Mouse (Mus musculus) kidney, adult 2 months (tissue): ENCODE measurements around the gene Atf1. TPM values are rescaled to one million over a fixed set of nuclear protein-coding genes. Genes with fewer than 3 reads are reported as not detected.
"Not testable (repeated sequence)": the region's sequence is repeated elsewhere in the genome, so short reads cannot be mapped to it uniquely, and the experiment has no call there.

ENCODE experiments used
- DNase-seq: peaks from one replicate; pipeline ENCODE4 v3.0.0; 2021
- H3K27ac ChIP-seq: fragments of 200-500 bp; 2 replicates; pipeline ENCODE4 v1.5.1; 2012; ENCODE audit warnings: low read depth, low read length, control low read depth, inconsistent platforms; ENCODE audit not compliant: insufficient read depth
- H3K27me3 ChIP-seq: fragments of 200-500 bp; replicated peaks from 2 replicates; pipeline ENCODE4 v1.6.1; 2012; ENCODE audit warnings: mild to moderate bottlenecking, moderate library complexity, low read length, inconsistent platforms; ENCODE audit not compliant: control insufficient read depth, insufficient read depth
- H3K36me3 ChIP-seq: fragments of 200-500 bp; 2 replicates; pipeline ENCODE4 v1.6.1; 2012; ENCODE audit warnings: mild to moderate bottlenecking, moderate library complexity, low read length, inconsistent platforms; ENCODE audit not compliant: control insufficient read depth, insufficient read depth
- H3K4me1 ChIP-seq: fragments of 200-500 bp; 2 replicates; pipeline ENCODE4 v1.6.1; 2011; ENCODE audit warnings: low read length; ENCODE audit not compliant: control insufficient read depth, insufficient read depth
- H3K4me3 ChIP-seq: fragments of 200-500 bp; 2 replicates; pipeline ENCODE4 v1.5.1; 2011; ENCODE audit warnings: mild to moderate bottlenecking, low read depth, low read length, control low read depth; ENCODE audit not compliant: insufficient read depth
- CTCF ChIP-seq: fragments of 200-500 bp; conservative IDR thresholded peaks from 2 replicates; pipeline ENCODE4 v1.5.1; 2011; ENCODE audit warnings: low read depth, mild to moderate bottlenecking, control low read depth, low read length, moderate library complexity, mixed read lengths; ENCODE audit not compliant: insufficient read depth, insufficient read length
- POLR2A ChIP-seq: fragments of 200-500 bp; IDR thresholded peaks from one replicate; pipeline ENCODE4 v1.6.1; 2011; ENCODE audit warnings: low read depth, low read length, control low read depth
- WGBS: fragments of 180-500 bp; shearing (Covaris S2); methylation state at CpG from one replicate; pipeline ENCODE4 v1.1.7; 2018; 5-methylcytosine and 5-hydroxymethylcytosine counted together
- polyA plus RNA-seq: library from polyadenylated mRNA; depleted of rRNA; stranded (reverse); fragments of >200 nt; gene quantifications from 2 replicates; pipeline ENCODE4 v1.2.3, GENCODE M21; 2012; rRNA removed

Atf1 gene
- polyA plus RNA-seq, 1 experiment = 43.7 TPM

GRCm38 (mm10) chr15:100297856-100298255 lies 70.2 kb downstream of the Atf1 start:
- Histone ChIP-seq H3K4me1 (no peaks in the 10 kb centered on the region), H3K27ac (no peak overlapping the region), H3K4me3 (no peak overlapping the region), H3K27me3 (no peaks in the 10 kb centered on the region), H3K36me3 (no peaks in the 10 kb centered on the region)
- WGBS = 91% methylated on average over 5 of the region's 5 CpGs
- TF ChIP-seq POLR2A (no peak), CTCF (no peak)
- DNase-seq = no peak

- no peak overlapping the region for H3K4me3 ChIP-seq
- no peaks in the 10 kb centered on the region for H3K36me3 ChIP-seq
- no peak overlapping the region for H3K27ac ChIP-seq
- no peak for DNase-seq
- TF ChIP-seq CTCF (no peak), POLR2A (no peak)
- 50% methylated on average over 6 of the region's 6 CpGs for WGBS
- H3K27me3 ChIP-seq = no peaks in the 10 kb centered on the region
- H3K4me1 ChIP-seq = peaks cover 2% of the 10 kb centered on the region; the same call in 1 of the 2 replicates
These were observed 72.9 kb downstream of the Atf1 start for GRCm38 (mm10) chr15:100300499-100300898.

- H3K4me3 ChIP-seq = no peak overlapping the region
- DNase-seq = peak; percentile 71
- TF ChIP-seq POLR2A = no peak
- no peak for TF ChIP-seq CTCF
- H3K4me1 ChIP-seq = peaks cover 2% of the 10 kb centered on the region; the same call in 1 of the 2 replicates
- H3K36me3 ChIP-seq = no peaks in the 10 kb centered on the region
- WGBS = 74% methylated on average over 15 of the region's 15 CpGs
- no peaks in the 10 kb centered on the region for H3K27me3 ChIP-seq
- no peak overlapping the region for H3K27ac ChIP-seq
These were observed 73.9 kb downstream of the Atf1 start for GRCm38 (mm10) chr15:100301556-100301955.

- TF ChIP-seq POLR2A = no peak
- no peak for TF ChIP-seq CTCF
- Histone ChIP-seq H3K27me3 (no peaks in the 10 kb centered on the region), H3K4me1 (peaks cover 4% of the 10 kb centered on the region; the same call in 1 of the 2 replicates), H3K36me3 (no peaks in the 10 kb centered on the region), H3K27ac (peak overlapping the region; percentile 99), H3K4me3 (no peak overlapping the region)
- 30% methylated on average over 8 of the region's 8 CpGs for WGBS
- no peak for DNase-seq
These were observed 75.9 kb downstream of the Atf1 start for GRCm38 (mm10) chr15:100303428-100304018.

- H3K36me3 ChIP-seq = no peaks in the 10 kb centered on the region
- no peaks in the 10 kb centered on the region for H3K27me3 ChIP-seq
- peaks cover 6% of the 10 kb centered on the region; the same call in 1 of the 2 replicates for H3K4me1 ChIP-seq
- peak within 1 kb of the TSS; percentile 99 for H3K27ac ChIP-seq
- H3K4me3 ChIP-seq = peak within 1 kb of the TSS; percentile 81
- peak; percentile 92 for DNase-seq
- peak; percentile 91 for TF ChIP-seq POLR2A
- TF ChIP-seq CTCF = no peak
- 2% methylated on average over 25 of the region's 30 CpGs for WGBS
These were observed 76.7 kb downstream of the Atf1 start, which contains the start of gene Mettl7a1 for GRCm38 (mm10) chr15:100304019-100304991. Gene Mettl7a1 (plus strand): TSS chr15:100304140.

GRCm38 (mm10) chr15:100306201-100306600 lies 78.6 kb downstream of the Atf1 start:
- Histone ChIP-seq H3K4me1 (peaks cover 6% of the 10 kb centered on the region; the same call in 1 of the 2 replicates), H3K36me3 (no peaks in the 10 kb centered on the region), H3K4me3 (peak overlapping the region; percentile 63; the same call in 1 of the 2 replicates), H3K27me3 (no peaks in the 10 kb centered on the region), H3K27ac (no peak overlapping the region)
- no peak for TF ChIP-seq POLR2A
- TF ChIP-seq CTCF = no peak
- 63% methylated on average over 2 of the region's 2 CpGs for WGBS
- no peak for DNase-seq

GRCm38 (mm10) chr15:100307438-100308096 lies 79.9 kb downstream of the Atf1 start:
- not testable (repeated sequence) for H3K4me1 ChIP-seq, H3K27ac ChIP-seq, H3K36me3 ChIP-seq, H3K27me3 ChIP-seq
- H3K4me3 ChIP-seq = peak overlapping the region; percentile 31; the same call in 1 of the 2 replicates
- peak; percentile 38; the same call in 1 of the 2 replicates for TF ChIP-seq CTCF
- WGBS = 22% methylated on average over 11 of the region's 11 CpGs
- peak; percentile 61 for DNase-seq

Other genes starting within 250 kb of the Atf1 start
- 4.7 and 5.4 TPM in 2 replicates for gene Dip2b, start 189.2 kb upstream of the Atf1 start, polyA plus RNA-seq
- 0.14 TPM in 1 of 2 replicates, not detected in the other for gene Tmprss12, start 53.0 kb downstream of the Atf1 start, polyA plus RNA-seq
- 370 and 430 TPM in 2 replicates for gene Mettl7a1, start 76.3 kb downstream of the Atf1 start, polyA plus RNA-seq
- 0.11 and 0.15 TPM in 2 replicates for gene Mettl7a3, start 107.1 kb downstream of the Atf1 start, polyA plus RNA-seq
- gene Methig1, start 125.3 kb downstream of the Atf1 start, polyA plus RNA-seq = 16.5 and 16.6 TPM in 2 replicates
- 74.0 and 96.6 TPM in 2 replicates for gene Mettl7a2, start 125.4 kb downstream of the Atf1 start, polyA plus RNA-seq
- 0.97 and 2.0 TPM in 2 replicates for gene Higd1c, start 136.7 kb downstream of the Atf1 start, polyA plus RNA-seq
- 1.2 TPM in 2 replicates for gene Gm5475, start 194.3 kb downstream of the Atf1 start, polyA plus RNA-seq
- gene Slc11a2, start 197.3 kb downstream of the Atf1 start, polyA plus RNA-seq = 97.1 and 109 TPM in 2 replicates
- gene Letmd1, start 241.2 kb downstream of the Atf1 start, polyA plus RNA-seq = 79.0 and 79.8 TPM in 2 replicates